Mouse (Mus musculus) G1E (cell line): ENCODE results near the gene Ccndbp1.

Experiments used
- CTCF ChIP-seq: IDR thresholded peaks from 2 replicates; pipeline ENCODE4 v1.5.1; 2012; ENCODE audit warnings: low read depth, low read length, inconsistent platforms, mixed read lengths
- GATA1 ChIP-seq: IDR thresholded peaks from 2 replicates; pipeline ENCODE4 v1.6.1; 2012; ENCODE audit warnings: borderline replicate concordance, low read length, inconsistent platforms, mixed read lengths

- TF ChIP-seq CTCF (no peak), GATA1 (no peak)
Observed at GRCm38 (mm10) chr2:121004018-121004811, 4.0 kb upstream of the Ccndbp1 start.
